Mouse (Mus musculus): ENCODE data around the gene Idh2. TPM values are rescaled to one million over a fixed set of nuclear protein-coding genes. Genes with fewer than 3 reads are reported as not detected.

Gene Idh2
- total and polyA plus RNA-seq, 3 experiments, result 1,651 to 2,293 (median 1,877) TPM

GRCm38 (mm10) chr7:80111066-80112045 is 3.8 kb downstream of the Idh2 start:
- no peak for TF ChIP-seq CTCF (IDR thresholded peaks at IDR 0.05)
- TF ChIP-seq POLR2A (IDR thresholded peaks at IDR 0.05; ENCODE audit: insufficient read depth, low read depth, low read length), result no peak
- TF ChIP-seq EP300 (IDR thresholded peaks at IDR 0.05; ENCODE audit: insufficient read depth, low read depth, low read length), result no peak
- H3K4me1 ChIP-seq (ENCODE audit: control insufficient read depth, insufficient read depth, low read length), result peaks cover 13% of the 10 kb centered on the region
- WGBS, result 45% methylated on average over 9 of the region's 9 CpGs
- H3K27me3 ChIP-seq (ENCODE audit: control insufficient read depth, insufficient read depth, low read length), result no peaks in the 10 kb centered on the region
- peaks cover 27% of the 10 kb centered on the region for H3K36me3 ChIP-seq (ENCODE audit: control insufficient read depth, insufficient read depth, low read length)
- H3K9ac ChIP-seq (ENCODE audit: low read depth, low read length), result peak overlapping the region; percentile 28; the same call in 1 of the 2 replicates
- H3K27ac ChIP-seq, result peak overlapping the region; percentile 99
- DNase-seq, result no peak
- intact Hi-C loops (cut with DNase I), result no loop called here
- peaks cover 2% of the 10 kb centered on the region for H3K79me2 ChIP-seq (replicated peaks; ENCODE audit: control insufficient read depth, insufficient read depth, low read length)
- no peak overlapping the region for H3K4me3 ChIP-seq

- Histone ChIP-seq H3K4me1 (ENCODE audit: control insufficient read depth, insufficient read depth, low read length) (peaks cover 9% of the 10 kb centered on the region), H3K27me3 (ENCODE audit: control insufficient read depth, insufficient read depth, low read length) (no peaks in the 10 kb centered on the region), H3K36me3 (ENCODE audit: control insufficient read depth, insufficient read depth, low read length) (peaks cover 22% of the 10 kb centered on the region), H3K79me2 (replicated peaks; ENCODE audit: control insufficient read depth, insufficient read depth, low read length) (peaks cover 7% of the 10 kb centered on the region), H3K4me3 (no peak overlapping the region), H3K27ac (peak overlapping the region; percentile 71), H3K9ac (ENCODE audit: low read depth, low read length) (no peak overlapping the region)
- WGBS, result 97% methylated on average over 1 of the region's 1 CpGs
- DNase-seq, result no peak
- intact Hi-C loops (cut with DNase I), result no loop called here
- TF ChIP-seq CTCF (IDR thresholded peaks at IDR 0.05) (no peak), EP300 (IDR thresholded peaks at IDR 0.05; ENCODE audit: insufficient read depth, low read depth, low read length) (no peak), POLR2A (IDR thresholded peaks at IDR 0.05; ENCODE audit: insufficient read depth, low read depth, low read length) (no peak)
Measured at GRCm38 (mm10) chr7:80106441-80106840, 8.8 kb downstream of the Idh2 start.

DNA sequence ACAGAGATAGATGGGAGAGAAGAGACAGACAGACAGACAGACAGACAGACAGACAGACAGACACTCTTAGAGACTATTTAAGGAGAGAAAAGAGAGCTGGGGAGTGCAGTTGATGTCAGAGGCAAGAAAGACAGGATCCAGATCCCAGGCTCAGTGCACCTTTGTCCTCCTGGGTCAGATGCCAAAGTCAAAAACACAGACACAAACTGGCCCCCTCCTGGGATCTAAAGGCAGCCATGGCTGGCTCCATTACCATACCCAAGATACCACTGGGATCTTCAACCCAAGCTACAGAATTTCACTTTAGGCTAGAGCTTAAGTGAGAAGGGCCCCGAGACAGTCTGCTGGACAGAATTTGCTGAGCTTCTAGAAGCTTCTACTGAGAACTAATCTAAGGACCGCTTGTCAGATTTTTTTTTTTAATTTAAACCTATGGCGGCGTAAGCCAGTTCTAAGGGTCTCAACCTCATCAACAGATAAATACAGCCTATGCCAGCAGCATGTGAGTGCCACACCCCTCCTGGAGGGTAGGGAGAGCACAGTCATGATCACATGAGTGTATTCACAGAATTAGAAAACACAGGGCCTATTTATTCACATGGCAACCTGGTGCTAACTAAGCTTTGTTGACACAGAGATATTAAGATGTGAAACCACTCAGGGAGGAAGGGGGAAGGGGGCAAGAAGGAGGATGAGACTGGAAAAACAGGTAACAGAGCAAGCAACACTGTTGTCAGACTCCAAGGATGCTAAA is 9.4 kb downstream of the Idh2 start:
- Histone ChIP-seq H3K4me1 (ENCODE audit: control insufficient read depth, insufficient read depth, low read length) (peaks cover 8% of the 10 kb centered on the region), H3K27me3 (ENCODE audit: control insufficient read depth, insufficient read depth, low read length) (no peaks in the 10 kb centered on the region), H3K4me3 (no peak overlapping the region), H3K79me2 (replicated peaks; ENCODE audit: control insufficient read depth, insufficient read depth, low read length) (peaks cover 7% of the 10 kb centered on the region), H3K9ac (ENCODE audit: low read depth, low read length) (no peak overlapping the region), H3K36me3 (ENCODE audit: control insufficient read depth, insufficient read depth, low read length) (peaks cover 22% of the 10 kb centered on the region), H3K27ac (peak overlapping the region; percentile 71)
- no peak for TF ChIP-seq CTCF (IDR thresholded peaks at IDR 0.05)
- TF ChIP-seq POLR2A (IDR thresholded peaks at IDR 0.05; ENCODE audit: insufficient read depth, low read depth, low read length), result no peak
- no peak for TF ChIP-seq EP300 (IDR thresholded peaks at IDR 0.05; ENCODE audit: insufficient read depth, low read depth, low read length)
- 63% methylated on average over 4 of the region's 4 CpGs for WGBS
- DNase-seq, result no peak
- intact Hi-C loops (cut with DNase I), result no loop called here

- TF ChIP-seq POLR2A (IDR thresholded peaks at IDR 0.05; ENCODE audit: insufficient read depth, low read depth, low read length), result no peak
- TF ChIP-seq EP300 (IDR thresholded peaks at IDR 0.05; ENCODE audit: insufficient read depth, low read depth, low read length), result no peak
- TF ChIP-seq CTCF (IDR thresholded peaks at IDR 0.05), result no peak
- H3K27ac ChIP-seq, result no peak overlapping the region
- no peak for DNase-seq
- H3K4me3 ChIP-seq, result no peak overlapping the region
- H3K9ac ChIP-seq (ENCODE audit: low read depth, low read length), result no peak overlapping the region
- peaks cover 7% of the 10 kb centered on the region for H3K79me2 ChIP-seq (replicated peaks; ENCODE audit: control insufficient read depth, insufficient read depth, low read length)
- 55% methylated on average over 3 of the region's 3 CpGs for WGBS
- H3K27me3 ChIP-seq (ENCODE audit: control insufficient read depth, insufficient read depth, low read length), result no peaks in the 10 kb centered on the region
- peaks cover 7% of the 10 kb centered on the region for H3K4me1 ChIP-seq (ENCODE audit: control insufficient read depth, insufficient read depth, low read length)
- peaks cover 12% of the 10 kb centered on the region for H3K36me3 ChIP-seq (ENCODE audit: control insufficient read depth, insufficient read depth, low read length)
- intact Hi-C loops (cut with DNase I), result no loop called here
Measured at GRCm38 (mm10) chr7:80103335-80103734, 11.9 kb downstream of the Idh2 start.

- H3K4me3 ChIP-seq, result no peak overlapping the region
- no peak overlapping the region for H3K27ac ChIP-seq
- 83% methylated on average over 13 of the region's 13 CpGs for WGBS
- H3K9ac ChIP-seq (ENCODE audit: low read depth, low read length), result no peak overlapping the region
- intact Hi-C loops (cut with DNase I), result no loop called here
- H3K4me1 ChIP-seq (ENCODE audit: control insufficient read depth, insufficient read depth, low read length), result peaks cover 5% of the 10 kb centered on the region
- no peaks in the 10 kb centered on the region; the same call in 1 of the 2 replicates for H3K36me3 ChIP-seq (ENCODE audit: control insufficient read depth, insufficient read depth, low read length)
- DNase-seq, result no peak
- no peaks in the 10 kb centered on the region for H3K27me3 ChIP-seq (ENCODE audit: control insufficient read depth, insufficient read depth, low read length)
- H3K79me2 ChIP-seq (replicated peaks; ENCODE audit: control insufficient read depth, insufficient read depth, low read length), result peaks cover 2% of the 10 kb centered on the region; the same call in 1 of the 2 replicates
- TF ChIP-seq POLR2A (IDR thresholded peaks at IDR 0.05; ENCODE audit: insufficient read depth, low read depth, low read length) (no peak), EP300 (IDR thresholded peaks at IDR 0.05; ENCODE audit: insufficient read depth, low read depth, low read length) (no peak)
Measured at GRCm38 (mm10) chr7:80098389-80098976, 16.7 kb downstream of the Idh2 start.

Measured in heart, adult 2 months (tissue).